Mouse (Mus musculus): ENCODE data around the gene Rnf121. TPM values are rescaled to one million over a fixed set of nuclear protein-coding genes. Genes with fewer than 3 reads are reported as not detected.

The Rnf121 gene
- total RNA-seq, 1 experiment, result 45.7 TPM

DNA sequence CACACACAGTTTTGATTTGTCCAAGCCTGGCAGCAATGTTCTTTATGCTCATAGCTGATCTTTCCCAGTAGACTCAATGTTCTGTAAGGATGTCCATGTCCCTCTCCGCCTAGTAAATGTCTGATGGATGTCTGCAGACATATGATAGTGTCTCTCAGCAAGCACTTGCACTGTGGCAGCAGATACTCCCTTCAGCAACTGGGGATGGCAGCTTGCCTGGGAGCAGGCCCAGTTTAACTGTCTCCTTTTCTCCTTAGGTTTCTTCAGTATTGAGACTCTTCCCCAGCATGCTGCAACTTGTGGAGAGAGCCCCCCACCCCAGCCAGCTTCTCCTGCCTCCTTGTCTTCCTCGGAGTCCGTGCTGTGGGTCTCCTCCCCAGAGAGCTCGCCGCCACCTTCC, 16.5 kb upstream of the Rnf121 start:
- H3K36me3 ChIP-seq (ENCODE audit: control insufficient read depth, insufficient read depth, low read length, poor library complexity, severe bottlenecking), result peaks cover 30% of the 10 kb centered on the region
- no peak for DNase-seq (ENCODE audit: low read depth, low spot score)
- TF ChIP-seq HCFC1 (IDR thresholded peaks at IDR 0.05; ENCODE audit: borderline replicate concordance, insufficient read depth, low read length) (no peak), ZNF384 (IDR thresholded peaks at IDR 0.05; ENCODE audit: low read depth, low read length) (no peak), MAFK (IDR thresholded peaks at IDR 0.05; ENCODE audit: insufficient read depth, low read depth, low read length) (no peak), ZC3H11A (IDR thresholded peaks at IDR 0.05; ENCODE audit: borderline replicate concordance, low read depth, low read length) (no peak), CHD2 (IDR thresholded peaks at IDR 0.05; ENCODE audit: low read depth, low read length) (no peak)

DNA sequence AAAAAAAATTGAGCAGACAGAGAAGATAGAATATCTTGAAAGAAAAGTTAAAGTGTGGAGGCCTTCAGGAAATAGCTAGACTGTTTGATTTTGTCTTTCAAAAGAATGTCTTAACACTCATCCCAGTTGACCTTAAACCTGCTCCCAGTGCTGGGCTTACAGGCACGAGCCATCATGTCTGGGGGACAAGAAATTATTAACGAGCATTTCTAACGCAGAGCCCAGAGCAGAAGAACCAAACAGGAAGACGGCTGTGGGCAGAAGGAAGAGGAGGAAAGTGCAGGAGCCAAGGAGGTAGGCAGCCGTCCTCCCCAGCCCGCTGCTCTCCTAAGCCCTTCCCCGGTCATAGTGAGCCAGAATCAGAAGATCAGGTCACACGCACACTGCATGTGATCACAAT, 15.0 kb upstream of the Rnf121 start:
- no peak for DNase-seq (ENCODE audit: low read depth, low spot score)
- peaks cover 35% of the 10 kb centered on the region for H3K36me3 ChIP-seq (ENCODE audit: control insufficient read depth, insufficient read depth, low read length, poor library complexity, severe bottlenecking)
- H3K9ac ChIP-seq (ENCODE audit: insufficient read depth, low read depth, low read length, poor library complexity, severe bottlenecking), result no peak overlapping the region
- H3K4me1 ChIP-seq (ENCODE audit: control insufficient read depth in 2 of 2, insufficient read depth in 2 of 2, low read length in 2 of 2, poor library complexity in 1 of 2), result peaks cover 0 to 2% of the 10 kb centered on the region in 2 experiments; a peak in 1 of 4 replicates
- H3K27ac ChIP-seq (ENCODE audit: insufficient read depth, low read depth, low read length, poor library complexity, severe bottlenecking), result no peak overlapping the region
- H3K4me3 ChIP-seq (ENCODE audit: insufficient read depth in 1 of 2, low read depth in 1 of 2, low read length in 2 of 2, poor library complexity in 1 of 2, severe bottlenecking in 1 of 2), result no peak overlapping the region
- in situ Hi-C loops (cut with MboI; ENCODE audit: low sequenced_read_pairs in 2 of 2, unreplicated experiment in 2 of 2), result no loop called here
- TF ChIP-seq HCFC1 (IDR thresholded peaks at IDR 0.05; ENCODE audit: borderline replicate concordance, insufficient read depth, low read length), result no peak
- no peak for TF ChIP-seq ZC3H11A (IDR thresholded peaks at IDR 0.05; ENCODE audit: borderline replicate concordance, low read depth, low read length)
- TF ChIP-seq ZNF384 (IDR thresholded peaks at IDR 0.05; ENCODE audit: low read depth, low read length), result no peak
- no peak for TF ChIP-seq MAFK (IDR thresholded peaks at IDR 0.05; ENCODE audit: insufficient read depth, low read depth, low read length)
- no peak for TF ChIP-seq CHD2 (IDR thresholded peaks at IDR 0.05; ENCODE audit: low read depth, low read length)
- H3K9me3 ChIP-seq (ENCODE audit: control insufficient read depth, insufficient read depth, low read depth, low read length), result no peaks in the 10 kb centered on the region

More for the DNA sequence above, 16.5 kb upstream of the Rnf121 start:
- Histone ChIP-seq H3K4me1 (ENCODE audit: control insufficient read depth in 2 of 2, insufficient read depth in 2 of 2, low read length in 2 of 2, poor library complexity in 1 of 2) (peaks cover 0 to 2% of the 10 kb centered on the region in 2 experiments; a peak in 1 of 4 replicates), H3K9ac (ENCODE audit: insufficient read depth, low read depth, low read length, poor library complexity, severe bottlenecking) (no peak overlapping the region), H3K27ac (ENCODE audit: insufficient read depth, low read depth, low read length, poor library complexity, severe bottlenecking) (no peak overlapping the region), H3K4me3 (ENCODE audit: insufficient read depth in 1 of 2, low read depth in 1 of 2, low read length in 2 of 2, poor library complexity in 1 of 2, severe bottlenecking in 1 of 2) (no peak overlapping the region), H3K9me3 (ENCODE audit: control insufficient read depth, insufficient read depth, low read depth, low read length) (no peaks in the 10 kb centered on the region)
- in situ Hi-C loops (cut with MboI; ENCODE audit: low sequenced_read_pairs in 2 of 2, unreplicated experiment in 2 of 2), result no loop called here

DNA sequence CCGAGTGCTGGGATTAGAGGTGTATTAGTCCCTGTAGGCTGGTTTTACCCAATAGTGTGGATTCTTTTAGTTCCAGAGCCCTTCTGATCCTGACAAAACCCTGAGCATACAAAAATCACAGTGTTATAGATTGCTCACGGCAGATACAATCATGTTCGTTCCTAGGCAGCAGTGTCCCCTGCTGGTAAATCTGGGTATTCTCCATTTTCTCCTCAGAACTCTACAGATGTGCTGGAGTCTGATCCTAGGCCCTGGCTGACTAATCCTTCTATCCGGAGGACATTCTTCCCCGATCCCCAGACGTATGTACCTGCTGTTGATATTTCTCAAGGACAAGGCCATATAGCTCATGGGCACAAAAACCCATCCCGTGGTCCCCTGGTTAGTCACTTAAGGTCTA, 13.2 kb upstream of the Rnf121 start:
- DNase-seq (ENCODE audit: low read depth, low spot score), result no peak
- H3K9me3 ChIP-seq (ENCODE audit: control insufficient read depth, insufficient read depth, low read depth, low read length), result no peaks in the 10 kb centered on the region
- H3K4me3 ChIP-seq (ENCODE audit: insufficient read depth in 1 of 2, low read depth in 1 of 2, low read length in 2 of 2, poor library complexity in 1 of 2, severe bottlenecking in 1 of 2), result no peak overlapping the region
- H3K27ac ChIP-seq (ENCODE audit: insufficient read depth, low read depth, low read length, poor library complexity, severe bottlenecking), result no peak overlapping the region
- H3K36me3 ChIP-seq (ENCODE audit: control insufficient read depth, insufficient read depth, low read length, poor library complexity, severe bottlenecking), result peaks cover 41% of the 10 kb centered on the region
- TF ChIP-seq MAFK (IDR thresholded peaks at IDR 0.05; ENCODE audit: insufficient read depth, low read depth, low read length) (no peak), ZC3H11A (IDR thresholded peaks at IDR 0.05; ENCODE audit: borderline replicate concordance, low read depth, low read length) (no peak), ZNF384 (IDR thresholded peaks at IDR 0.05; ENCODE audit: low read depth, low read length) (no peak), CHD2 (IDR thresholded peaks at IDR 0.05; ENCODE audit: low read depth, low read length) (no peak), HCFC1 (IDR thresholded peaks at IDR 0.05; ENCODE audit: borderline replicate concordance, insufficient read depth, low read length) (no peak)
- H3K9ac ChIP-seq (ENCODE audit: insufficient read depth, low read depth, low read length, poor library complexity, severe bottlenecking), result no peak overlapping the region
- in situ Hi-C loops (cut with MboI; ENCODE audit: low sequenced_read_pairs in 2 of 2, unreplicated experiment in 2 of 2), result loop anchor here in 1 of 2 experiments (10.0 kb wide), 1 partner anchor 154 kb away; no protein-coding TSS in a partner anchor
- H3K4me1 ChIP-seq (ENCODE audit: control insufficient read depth in 2 of 2, insufficient read depth in 2 of 2, low read length in 2 of 2, poor library complexity in 1 of 2), result peaks cover 0 to 2% of the 10 kb centered on the region in 2 experiments; a peak in 1 of 4 replicates

DNA sequence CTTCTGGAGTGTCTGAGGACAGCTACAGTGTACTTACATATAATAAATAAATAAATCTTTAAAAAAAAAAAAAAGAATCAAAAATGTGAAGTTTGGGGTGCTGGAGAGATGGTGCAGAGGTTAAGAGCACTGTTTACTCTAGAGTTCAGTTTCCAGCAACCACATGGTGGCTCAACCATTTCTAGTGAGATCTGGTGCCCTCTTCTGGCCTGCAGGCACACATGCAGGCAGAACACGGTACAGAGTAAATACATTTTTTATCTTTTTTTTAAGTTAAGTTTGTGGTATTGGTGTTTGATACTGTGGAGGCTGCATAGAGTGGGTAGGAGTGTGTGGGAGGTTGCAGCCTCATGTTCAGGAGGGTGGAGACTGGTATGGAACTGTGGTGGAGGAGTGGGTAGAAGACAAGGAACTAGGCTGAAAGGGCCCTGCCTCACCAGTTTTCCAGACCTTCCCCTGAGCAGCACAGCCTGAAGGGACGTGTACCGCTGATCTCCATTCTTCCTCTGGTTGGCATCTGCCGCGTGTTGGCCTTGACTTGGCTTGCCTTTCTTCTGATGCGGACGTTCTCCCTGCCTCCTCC, 11.5 kb upstream of the Rnf121 start:
- no peaks in the 10 kb centered on the region for H3K9me3 ChIP-seq (ENCODE audit: control insufficient read depth, insufficient read depth, low read depth, low read length)
- no peak overlapping the region for H3K27ac ChIP-seq (ENCODE audit: insufficient read depth, low read depth, low read length, poor library complexity, severe bottlenecking)
- in situ Hi-C loops (cut with MboI; ENCODE audit: low sequenced_read_pairs in 2 of 2, unreplicated experiment in 2 of 2), result loop anchor here in 1 of 2 experiments (10.0 kb wide), 1 partner anchor 152 kb away; no protein-coding TSS in a partner anchor
- peaks cover 41% of the 10 kb centered on the region for H3K36me3 ChIP-seq (ENCODE audit: control insufficient read depth, insufficient read depth, low read length, poor library complexity, severe bottlenecking)
- peaks cover 0 to 2% of the 10 kb centered on the region in 2 experiments; a peak in 1 of 4 replicates for H3K4me1 ChIP-seq (ENCODE audit: control insufficient read depth in 2 of 2, insufficient read depth in 2 of 2, low read length in 2 of 2, poor library complexity in 1 of 2)
- DNase-seq (ENCODE audit: low read depth, low spot score), result no peak
- no peak overlapping the region for H3K4me3 ChIP-seq (ENCODE audit: insufficient read depth in 1 of 2, low read depth in 1 of 2, low read length in 2 of 2, poor library complexity in 1 of 2, severe bottlenecking in 1 of 2)
- H3K9ac ChIP-seq (ENCODE audit: insufficient read depth, low read depth, low read length, poor library complexity, severe bottlenecking), result no peak overlapping the region
- TF ChIP-seq HCFC1 (IDR thresholded peaks at IDR 0.05; ENCODE audit: borderline replicate concordance, insufficient read depth, low read length) (no peak), ZNF384 (IDR thresholded peaks at IDR 0.05; ENCODE audit: low read depth, low read length) (no peak), CHD2 (IDR thresholded peaks at IDR 0.05; ENCODE audit: low read depth, low read length) (no peak), ZC3H11A (IDR thresholded peaks at IDR 0.05; ENCODE audit: borderline replicate concordance, low read depth, low read length) (no peak), MAFK (IDR thresholded peaks at IDR 0.05; ENCODE audit: insufficient read depth, low read depth, low read length) (no peak)

All from ES-E14 (cell line).